Mouse (Mus musculus): Measurements from ENCODE around the gene Tgm6. TPM values are rescaled to one million over a fixed set of nuclear protein-coding genes. Genes with fewer than 3 reads are reported as not detected.

Tgm6 gene
- total and polyA plus RNA-seq, 3 experiments, result 0.09 TPM; not detected in 2

DNA sequence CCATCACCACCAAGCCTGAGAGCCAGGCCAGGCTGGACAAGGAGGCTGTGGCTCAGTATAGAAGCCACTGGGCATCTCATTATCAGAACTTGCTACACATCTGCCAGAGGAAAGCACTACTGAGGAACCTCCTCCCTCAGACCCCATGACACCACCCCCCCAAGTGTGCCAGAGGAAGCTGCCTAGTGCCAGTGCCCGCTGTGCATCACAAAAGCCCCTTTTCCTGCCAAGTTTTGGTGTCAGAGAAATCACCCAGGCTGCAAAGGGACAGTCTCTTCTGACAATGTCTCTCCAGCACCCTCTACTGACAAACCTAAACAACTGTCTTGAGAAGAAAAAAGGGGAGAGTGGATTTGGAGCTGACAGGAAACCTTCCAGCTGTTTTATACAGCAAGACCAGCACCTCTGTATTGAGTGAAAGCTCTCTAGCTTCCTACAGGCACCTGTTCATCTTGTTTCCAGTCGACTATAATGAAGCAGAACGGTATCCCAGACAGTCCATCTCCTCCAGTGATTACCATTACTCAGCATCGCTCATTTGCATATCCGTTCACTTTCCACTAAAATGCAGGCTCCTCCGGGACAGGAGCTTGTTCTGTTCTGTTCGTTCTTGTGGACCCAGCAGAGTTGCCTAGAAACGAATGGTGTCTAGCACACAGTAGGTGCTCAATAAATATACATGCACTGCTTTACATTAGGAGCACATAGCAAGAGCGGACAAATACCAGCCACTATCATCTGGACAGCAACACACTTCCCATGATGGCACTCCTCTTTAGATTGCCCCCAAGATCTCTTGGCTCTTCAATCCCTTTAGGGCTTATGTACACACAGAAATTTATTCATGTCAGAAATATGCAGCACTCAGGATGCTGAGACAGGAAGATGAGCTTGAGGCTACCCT, 54.3 kb downstream of the Tgm6 start:
- H3K79me2 ChIP-seq (replicated peaks; ENCODE audit: control insufficient read depth, extremely low read depth, insufficient read depth, poor library complexity, severe bottlenecking), result no peaks in the 10 kb centered on the region
- TF ChIP-seq RAD21 (IDR thresholded peaks at IDR 0.05; ENCODE audit: low read depth, low read length) (peak; percentile 41), MEF2A (IDR thresholded peaks at IDR 0.05; ENCODE audit: borderline replicate concordance, low read depth, low read length) (no peak), USF1 (IDR thresholded peaks at IDR 0.05; ENCODE audit: low read depth, low read length) (no peak), HCFC1 (IDR thresholded peaks at IDR 0.05; ENCODE audit: low read depth, low read length) (no peak), ELF1 (IDR thresholded peaks at IDR 0.05; ENCODE audit: low read depth, low read length) (no peak), CTCF (conservative IDR thresholded peaks at IDR 0.05 in 1 of 2, IDR thresholded peaks at IDR 0.05 in 1 of 2; ENCODE audit: low read depth in 2 of 2, low read length in 2 of 2) (peak in 1 of 2 experiments; percentile 63; a peak in 2 of 4 replicates), POLR2AphosphoS2 (IDR thresholded peaks at IDR 0.05; ENCODE audit: low read depth, low read length) (0 out of 2 replicates have a peak, but pooled peaks have one; percentile 21), JUN (IDR thresholded peaks at IDR 0.05; ENCODE audit: insufficient read depth, low read depth, low read length) (no peak), CHD1 (IDR thresholded peaks at IDR 0.05; ENCODE audit: low read depth, low read length) (no peak), SMC3 (IDR thresholded peaks at IDR 0.05; ENCODE audit: low read depth, low read length) (peak; percentile 44), RCOR1 (conservative IDR thresholded peaks at IDR 0.05; ENCODE audit: low read depth, low read length) (no peak), KAT2A (IDR thresholded peaks at IDR 0.05; ENCODE audit: insufficient replicate concordance, low read length) (no peak), UBTF (IDR thresholded peaks at IDR 0.05; ENCODE audit: low read depth, low read length) (no peak), NELFE (IDR thresholded peaks at IDR 0.05; ENCODE audit: low read depth, low read length) (no peak), EP300 (IDR thresholded peaks at IDR 0.05; ENCODE audit: low read length) (no peak)
- in situ Hi-C loops (cut with MboI; ENCODE audit: low pct_ligation_motif_present, low pct_unique_long_range_greater_than_20kb, low sequenced_read_pairs) (loop anchor here (25.0 kb wide), 1 partner anchor 104 kb away; no protein-coding TSS in a partner anchor), dilution Hi-C loops (cut with MboI; ENCODE audit: extremely low pct_ligation_motif_present, extremely low pct_unique_long_range_greater_than_20kb, low sequenced_read_pairs) (no loop called here)
- no peak overlapping the region for H3K9ac ChIP-seq (ENCODE audit: insufficient read depth, low read depth)
- peaks cover 26 to 76% of the 10 kb centered on the region in 2 experiments for H3K36me3 ChIP-seq (replicated peaks in 1 of 2; ENCODE audit: control insufficient read depth in 1 of 2, insufficient read depth in 1 of 2, low read length in 1 of 2)
- H3K4me1 ChIP-seq (ENCODE audit: control insufficient read depth in 1 of 2, insufficient read depth in 2 of 2), result no peaks in the 10 kb centered on the region
- no peaks in the 10 kb centered on the region for H3K9me3 ChIP-seq (replicated peaks; ENCODE audit: low read length)
- H3K4me2 ChIP-seq (ENCODE audit: insufficient read depth, low read depth, poor library complexity, severe bottlenecking), result no peak overlapping the region
- H3K27ac ChIP-seq (ENCODE audit: insufficient read depth, low read depth), result no peak overlapping the region
- no peak overlapping the region for H3K4me3 ChIP-seq (replicated peaks in 1 of 3; ENCODE audit: low read depth in 2 of 3, low read length in 2 of 3, poor library complexity in 1 of 3)
- H3K27me3 ChIP-seq (replicated peaks), result no peaks in the 10 kb centered on the region
- DNase-seq (ENCODE audit: extremely low read depth), result peak; percentile 37

DNA sequence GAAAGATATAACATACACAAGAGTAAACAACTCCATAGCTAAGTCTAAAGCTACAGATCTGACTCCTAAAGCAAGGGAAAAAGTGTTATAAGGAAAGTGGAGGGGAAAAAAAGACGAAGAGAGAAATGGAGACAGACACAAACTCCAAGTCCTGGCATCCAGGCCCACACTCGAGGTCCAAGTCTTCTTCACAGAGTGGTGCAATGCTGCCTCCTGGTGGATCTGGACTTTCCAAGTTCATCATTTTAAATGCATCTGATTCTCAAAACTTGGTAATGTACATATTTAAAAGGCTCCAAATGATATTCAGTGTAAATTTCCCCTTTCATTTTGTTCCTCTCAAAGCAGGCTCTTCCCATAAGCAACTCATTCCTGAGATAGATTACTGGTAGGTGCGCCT, 55.6 kb downstream of the Tgm6 start:
- H3K4me1 ChIP-seq (ENCODE audit: control insufficient read depth in 1 of 2, insufficient read depth in 2 of 2), result no peaks in the 10 kb centered on the region
- dilution Hi-C loops (cut with MboI; ENCODE audit: extremely low pct_ligation_motif_present, extremely low pct_unique_long_range_greater_than_20kb, low sequenced_read_pairs), result no loop called here

More for the DNA sequence above, 55.6 kb downstream of the Tgm6 start:
- no peak overlapping the region for H3K4me3 ChIP-seq (replicated peaks in 1 of 3; ENCODE audit: low read depth in 2 of 3, low read length in 2 of 3, poor library complexity in 1 of 3)
- in situ Hi-C loops (cut with MboI; ENCODE audit: low pct_ligation_motif_present, low pct_unique_long_range_greater_than_20kb, low sequenced_read_pairs), result loop anchor here (25.0 kb wide), 1 partner anchor 106 kb away; no protein-coding TSS in a partner anchor
- H3K27ac ChIP-seq (ENCODE audit: insufficient read depth, low read depth), result no peak overlapping the region
- H3K36me3 ChIP-seq (replicated peaks in 1 of 2; ENCODE audit: control insufficient read depth in 1 of 2, insufficient read depth in 1 of 2, low read length in 1 of 2), result peaks cover 37 to 78% of the 10 kb centered on the region in 2 experiments
- no peak overlapping the region for H3K9ac ChIP-seq (ENCODE audit: insufficient read depth, low read depth)
- TF ChIP-seq BHLHE40 (IDR thresholded peaks at IDR 0.05; ENCODE audit: low read depth, low read length), result no peak
- TF ChIP-seq CTCF (conservative IDR thresholded peaks at IDR 0.05 in 1 of 2, IDR thresholded peaks at IDR 0.05 in 1 of 2; ENCODE audit: low read depth in 2 of 2, low read length in 2 of 2), result peak; percentile 28 to 64; a peak in 3 of 4 replicates
- 0 out of 2 replicates have a peak, but pooled peaks have one; percentile 11 for TF ChIP-seq POLR2AphosphoS2 (IDR thresholded peaks at IDR 0.05; ENCODE audit: low read depth, low read length)
- TF ChIP-seq RAD21 (IDR thresholded peaks at IDR 0.05; ENCODE audit: low read depth, low read length), result peak; percentile 54
- TF ChIP-seq SMC3 (IDR thresholded peaks at IDR 0.05; ENCODE audit: low read depth, low read length), result peak; percentile 40
- no peak overlapping the region for H3K4me2 ChIP-seq (ENCODE audit: insufficient read depth, low read depth, poor library complexity, severe bottlenecking)
- DNase-seq (ENCODE audit: extremely low read depth), result peak; percentile 51
- no peaks in the 10 kb centered on the region for H3K79me2 ChIP-seq (replicated peaks; ENCODE audit: control insufficient read depth, extremely low read depth, insufficient read depth, poor library complexity, severe bottlenecking)
- no peaks in the 10 kb centered on the region for H3K9me3 ChIP-seq (replicated peaks; ENCODE audit: low read length)
- no peaks in the 10 kb centered on the region for H3K27me3 ChIP-seq (replicated peaks)

Data from CH12.LX (cell line).